Mouse (Mus musculus): ENCODE data around the gene Prss46. TPM values are rescaled to one million over a fixed set of nuclear protein-coding genes. Genes with fewer than 3 reads are reported as not detected.
"Not testable (repeated sequence)": the region's sequence is repeated elsewhere in the genome, so short reads cannot be mapped to it uniquely, and the experiment has no call there.

The Prss46 gene
- 2.4 TPM for polyA plus RNA-seq (2021)

- ATAC-seq (no peak), DNase-seq (ENCODE audit: low read depth, low spot score) (no peak)
- ChIA-PET POLR2A (no interaction called here), CTCF (no interaction called here)
- TF ChIP-seq CTCF (IDR thresholded peaks at IDR 0.05) = no peak
- H3K27me3 ChIP-seq = no peaks in the 10 kb centered on the region
- in situ Hi-C loops (cut with MboI; ENCODE audit: low pct_unique_long_range_greater_than_20kb) = no loop called here
Observed at GRCm38 (mm10) chr9:110844206-110844605, at the start of gene Prss46. TSS of gene Prss46 (plus strand) at chr9:110844506.

GRCm38 (mm10) chr9:110797013-110797412 is 47.3 kb upstream of the Prss46 start:
- ATAC-seq (no peak), DNase-seq (ENCODE audit: low read depth, low spot score) (no peak)
- no peak for TF ChIP-seq CTCF (IDR thresholded peaks at IDR 0.05)
- ChIA-PET CTCF (no interaction called here), POLR2A (no interaction called here)
- in situ Hi-C loops (cut with MboI; ENCODE audit: low pct_unique_long_range_greater_than_20kb) = no loop called here
- H3K27me3 ChIP-seq = no peaks in the 10 kb centered on the region

- in situ Hi-C loops (cut with MboI; ENCODE audit: low pct_unique_long_range_greater_than_20kb) = no loop called here
- POLR2A ChIA-PET = no interaction called here
- CTCF ChIA-PET = interaction anchor here (1.4 kb wide), 1 partner anchor 16 kb away, joined by 3 read pairs; no protein-coding TSS in a partner anchor
- no peak for ATAC-seq
- no peak for DNase-seq (ENCODE audit: low read depth, low spot score)
- no peaks in the 10 kb centered on the region for H3K27me3 ChIP-seq
- no peak for TF ChIP-seq CTCF (IDR thresholded peaks at IDR 0.05)
Observed at GRCm38 (mm10) chr9:110797866-110798265, 46.4 kb upstream of the Prss46 start, which contains the start of gene Prss42. TSS of gene Prss42 (plus strand) at chr9:110798166.

DNA sequence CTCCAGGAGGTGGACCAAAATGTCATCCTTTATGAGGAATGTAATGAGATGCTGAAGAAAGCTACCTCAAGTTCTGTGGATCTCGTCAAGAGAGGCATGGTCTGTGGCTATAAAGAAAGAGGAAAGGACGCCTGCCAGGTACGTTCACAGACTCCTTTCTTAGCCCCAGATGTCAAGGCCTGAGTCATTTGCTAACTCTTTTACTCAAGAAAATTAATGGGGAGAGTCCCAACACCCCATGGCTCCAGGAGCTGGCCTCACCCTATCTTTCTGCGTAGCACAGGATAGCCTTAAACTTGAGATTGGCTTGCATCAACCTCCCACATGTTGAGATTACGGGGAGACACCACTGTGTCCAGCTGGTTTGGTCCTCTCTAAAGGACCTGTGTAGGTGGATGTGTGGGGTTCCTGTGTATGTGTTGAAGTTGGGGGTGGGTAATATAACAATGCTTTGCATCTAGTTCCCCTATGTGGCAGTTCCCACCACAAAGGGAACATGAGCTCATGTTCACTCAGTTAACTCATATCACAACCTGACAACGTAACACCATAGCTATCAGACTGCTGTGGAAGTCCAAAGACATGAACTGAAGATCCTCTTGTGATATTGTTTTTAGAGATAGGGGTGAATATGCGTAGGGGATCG is 43.3 kb upstream of the Prss46 start:
- CTCF ChIA-PET = interaction anchor here (0.7 kb wide), 1 partner anchor 21 kb away, joined by 3 read pairs; no protein-coding TSS in a partner anchor
- ATAC-seq (no peak), DNase-seq (ENCODE audit: low read depth, low spot score) (no peak)
- in situ Hi-C loops (cut with MboI; ENCODE audit: low pct_unique_long_range_greater_than_20kb) = no loop called here
- POLR2A ChIA-PET = no interaction called here
- no peaks in the 10 kb centered on the region for H3K27me3 ChIP-seq
- TF ChIP-seq CTCF (IDR thresholded peaks at IDR 0.05) = no peak

GRCm38 (mm10) chr9:110803294-110803693 is 41.0 kb upstream of the Prss46 start:
- in situ Hi-C loops (cut with MboI; ENCODE audit: low pct_unique_long_range_greater_than_20kb) = no loop called here
- ChIA-PET CTCF (no interaction called here), POLR2A (no interaction called here)
- no peak for TF ChIP-seq CTCF (IDR thresholded peaks at IDR 0.05)
- no peak for DNase-seq (ENCODE audit: low read depth, low spot score)
- no peaks in the 10 kb centered on the region for H3K27me3 ChIP-seq
- peak; percentile 39 for ATAC-seq

- DNase-seq (ENCODE audit: low read depth, low spot score) (no peak), ATAC-seq (no peak)
- TF ChIP-seq CTCF (IDR thresholded peaks at IDR 0.05) = no peak
- ChIA-PET POLR2A (no interaction called here), CTCF (no interaction called here)
- no peaks in the 10 kb centered on the region for H3K27me3 ChIP-seq
- in situ Hi-C loops (cut with MboI; ENCODE audit: low pct_unique_long_range_greater_than_20kb) = no loop called here
Observed at GRCm38 (mm10) chr9:110810051-110810450, 34.3 kb upstream of the Prss46 start.

DNA sequence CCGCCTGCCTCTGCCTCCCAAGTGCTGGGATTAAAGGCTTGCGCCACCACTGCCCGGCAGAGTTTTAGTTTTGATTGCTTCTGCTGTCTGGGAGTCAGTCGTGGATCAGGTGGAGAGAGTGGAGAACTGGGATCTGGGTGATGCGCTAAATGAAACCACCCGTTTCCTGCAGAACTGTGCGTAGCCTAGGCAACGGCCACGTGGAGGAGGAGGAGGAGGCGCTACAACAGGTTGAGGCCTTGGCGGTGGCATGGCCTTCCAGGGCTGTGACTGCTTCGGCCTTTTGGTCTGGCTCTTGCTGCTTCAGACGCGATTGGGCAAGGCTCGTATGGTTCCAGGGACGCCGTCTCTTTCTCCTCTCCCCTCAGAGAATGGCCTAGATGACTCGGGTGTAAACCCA is 30.5 kb upstream of the Prss46 start, which contains the start of gene Prss44:
Gene Prss44, plus strand, starts transcription at position 206 of the 400 bp plus-strand sequence.
- TF ChIP-seq CTCF (IDR thresholded peaks at IDR 0.05) = no peak
- POLR2A ChIA-PET = no interaction called here
- ATAC-seq (no peak), DNase-seq (ENCODE audit: low read depth, low spot score) (no peak)
- no peaks in the 10 kb centered on the region for H3K27me3 ChIP-seq
- in situ Hi-C loops (cut with MboI; ENCODE audit: low pct_unique_long_range_greater_than_20kb) = no loop called here
- CTCF ChIA-PET = no interaction called here

DNA sequence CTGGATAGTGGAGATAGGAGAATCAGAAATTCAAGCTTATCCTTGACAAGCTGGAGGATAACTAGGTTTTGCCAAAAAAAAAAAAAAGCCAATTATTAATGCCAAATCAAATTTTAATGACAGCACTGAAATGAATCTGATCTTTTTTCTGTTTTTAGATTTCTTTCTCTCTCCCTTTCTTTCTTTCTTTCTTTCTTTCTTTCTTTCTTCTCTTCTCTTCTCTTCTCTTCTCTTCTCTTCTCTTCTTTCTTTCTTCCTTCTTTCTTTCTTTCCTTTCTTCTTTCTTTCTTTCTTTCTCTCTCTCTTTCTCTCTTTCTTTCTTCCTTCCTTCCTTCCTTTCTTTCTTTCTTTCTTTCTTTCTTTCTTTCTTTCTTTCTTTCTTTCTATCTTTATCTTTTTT is 23.8 kb upstream of the Prss46 start:
- DNase-seq (ENCODE audit: low read depth, low spot score); in situ Hi-C loops (cut with MboI; ENCODE audit: low pct_unique_long_range_greater_than_20kb); ATAC-seq; H3K27me3 ChIP-seq; CTCF ChIA-PET: not testable (repeated sequence)
- POLR2A ChIA-PET = interaction anchor here (0.6 kb wide), 1 partner anchor 469 kb away, joined by 3 read pairs; no protein-coding TSS in a partner anchor

DNA sequence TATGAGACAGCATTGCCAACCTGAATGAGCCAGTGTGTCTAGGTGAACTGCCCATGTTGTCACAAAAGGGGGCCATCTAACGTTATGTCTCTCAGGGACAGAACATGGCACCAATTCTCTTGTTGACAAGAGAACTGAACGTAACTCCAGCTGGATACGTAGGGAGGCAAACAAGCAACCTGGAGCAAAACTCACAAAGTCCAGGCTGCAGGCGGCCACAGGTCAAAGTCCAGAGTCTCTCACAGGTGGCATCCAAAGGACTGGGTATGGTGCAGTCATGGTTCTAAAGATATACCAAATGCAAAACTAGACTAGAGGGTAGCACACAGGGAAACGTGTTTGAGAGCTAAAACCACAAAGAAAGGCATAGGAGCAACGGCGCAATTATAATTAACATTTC is 22.9 kb upstream of the Prss46 start:
- no peak for TF ChIP-seq CTCF (IDR thresholded peaks at IDR 0.05)
- DNase-seq (ENCODE audit: low read depth, low spot score) (no peak), ATAC-seq (no peak)
- in situ Hi-C loops (cut with MboI; ENCODE audit: low pct_unique_long_range_greater_than_20kb) = no loop called here
- POLR2A ChIA-PET = no interaction called here
- H3K27me3 ChIP-seq = no peaks in the 10 kb centered on the region
- CTCF ChIA-PET = interaction anchor here (1.1 kb wide), 1 partner anchor 20 kb away, joined by 3 read pairs; no protein-coding TSS in a partner anchor

GRCm38 (mm10) chr9:110825426-110825825 is 18.9 kb upstream of the Prss46 start:
- TF ChIP-seq CTCF (IDR thresholded peaks at IDR 0.05) = no peak
- H3K27me3 ChIP-seq = no peaks in the 10 kb centered on the region
- in situ Hi-C loops (cut with MboI; ENCODE audit: low pct_unique_long_range_greater_than_20kb) = no loop called here
- CTCF ChIA-PET = no interaction called here
- no peak for ATAC-seq
- no peak for DNase-seq (ENCODE audit: low read depth, low spot score)
- POLR2A ChIA-PET = no interaction called here

DNA sequence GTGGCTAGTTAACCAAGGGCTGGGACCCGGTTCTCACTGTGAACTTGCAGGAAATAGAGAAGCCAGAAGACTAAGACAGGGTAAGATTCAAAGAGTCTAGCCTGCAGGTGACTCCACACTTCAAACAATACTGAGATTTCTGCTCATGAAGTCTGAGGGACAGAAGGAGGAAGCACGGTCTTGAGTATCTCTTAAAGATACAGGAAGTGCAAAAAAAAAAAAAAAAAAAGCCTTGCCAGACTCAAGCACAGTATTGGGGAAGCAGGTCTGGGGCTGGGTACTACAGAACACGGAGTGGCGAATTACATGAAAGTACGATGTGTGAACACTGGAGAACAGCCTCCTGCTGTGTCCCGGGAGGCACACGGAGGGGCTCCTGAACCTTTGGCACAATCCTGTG is 18.5 kb upstream of the Prss46 start:
- H3K27me3 ChIP-seq = no peaks in the 10 kb centered on the region
- ATAC-seq (no peak), DNase-seq (ENCODE audit: low read depth, low spot score) (no peak)
- CTCF ChIA-PET = no interaction called here
- in situ Hi-C loops (cut with MboI; ENCODE audit: low pct_unique_long_range_greater_than_20kb) = no loop called here
- TF ChIP-seq CTCF (IDR thresholded peaks at IDR 0.05) = no peak
- POLR2A ChIA-PET = no interaction called here

- in situ Hi-C loops (cut with MboI; ENCODE audit: low pct_unique_long_range_greater_than_20kb) = no loop called here
- no peaks in the 10 kb centered on the region for H3K27me3 ChIP-seq
- no peak for ATAC-seq
- POLR2A ChIA-PET = no interaction called here
- no peak for TF ChIP-seq CTCF (IDR thresholded peaks at IDR 0.05)
- no peak for DNase-seq (ENCODE audit: low read depth, low spot score)
- CTCF ChIA-PET = no interaction called here
Observed at GRCm38 (mm10) chr9:110826390-110826789, 17.9 kb upstream of the Prss46 start, which contains the start of gene Prss43. TSS of gene Prss43 (plus strand) at chr9:110826690.
